Mouse (Mus musculus): ENCODE results near the gene Cib1. TPM values are rescaled to one million over a fixed set of nuclear protein-coding genes. Genes with fewer than 3 reads are reported as not detected.
A peak's percentile ranks its signal among the peaks of the same experiment; 100 is the strongest.

Cib1 gene
- polyA plus RNA-seq, 1 experiment from 2014 or later, result 67.4 TPM

DNA sequence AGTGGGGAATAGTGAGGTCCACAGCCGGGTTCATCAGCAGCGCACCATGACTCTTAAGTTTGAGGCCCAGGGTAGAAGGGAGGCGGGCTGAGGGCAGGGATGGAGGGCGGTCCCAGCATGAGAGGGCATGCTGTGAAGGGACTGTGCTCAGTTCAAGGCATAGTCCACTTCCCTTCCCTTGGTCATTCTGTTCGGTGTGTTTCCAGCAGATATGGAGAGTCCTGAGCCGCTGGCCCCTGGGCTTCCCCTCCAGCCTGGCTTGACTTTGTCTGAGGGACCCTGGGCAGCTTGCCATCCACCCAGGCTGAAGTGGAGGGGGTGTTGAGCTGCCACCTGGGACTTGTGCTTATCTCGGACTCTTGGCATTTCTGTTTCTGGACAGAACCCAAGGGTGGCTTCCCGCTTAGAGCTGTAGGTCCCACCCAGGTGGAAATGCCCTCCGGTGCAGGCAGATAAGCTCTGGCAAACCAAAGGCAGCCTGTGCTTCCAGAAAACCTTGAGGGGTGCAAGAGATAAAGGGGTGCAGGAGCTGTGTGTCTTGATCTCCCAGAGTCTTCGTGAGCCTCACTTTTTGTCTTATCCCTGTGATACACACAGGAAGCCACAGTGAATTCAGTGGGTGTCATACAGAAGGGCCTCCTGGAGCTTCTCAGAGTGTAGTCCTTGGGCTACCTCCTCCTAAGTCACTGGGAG is 23.7 kb downstream of the Cib1 start:
- DNase-seq (peak; percentile 61), ATAC-seq (ENCODE audit: insufficient read depth) (peak; percentile 53)
- WGBS, result 53% methylated on average over 10 of the region's 10 CpGs
- Histone ChIP-seq H3K9me3 (ENCODE audit: low read depth, low read length) (no peaks in the 10 kb centered on the region), H3K4me3 (ENCODE audit: low read depth, low read length) (no peak overlapping the region), H3K27ac (ENCODE audit: low read depth) (peak overlapping the region; percentile 75), H3K4me2 (peak overlapping the region; percentile 15), H3K4me1 (ENCODE audit: insufficient read depth) (peaks cover 22% of the 10 kb centered on the region), H3K27me3 (ENCODE audit: insufficient read depth, low read length) (no peaks in the 10 kb centered on the region), H3K36me3 (ENCODE audit: insufficient read depth) (peaks cover 9% of the 10 kb centered on the region; the same call in 1 of the 2 replicates), H3K9ac (peak overlapping the region; percentile 20; the same call in 1 of the 2 replicates)
- TF ChIP-seq CTCF (IDR thresholded peaks at IDR 0.05; ENCODE audit: low read depth), result no peak

GRCm38 (mm10) chr7:80208026-80208642 is 24.5 kb downstream of the Cib1 start:
- ATAC-seq (ENCODE audit: insufficient read depth) (peak; percentile 72), DNase-seq (peak; percentile 32)
- Histone ChIP-seq H3K9me3 (ENCODE audit: low read depth, low read length) (no peaks in the 10 kb centered on the region), H3K36me3 (ENCODE audit: insufficient read depth) (peaks cover 2% of the 10 kb centered on the region; the same call in 1 of the 2 replicates), H3K27me3 (ENCODE audit: insufficient read depth, low read length) (no peaks in the 10 kb centered on the region), H3K27ac (ENCODE audit: low read depth) (peak overlapping the region; percentile 75), H3K4me3 (ENCODE audit: low read depth, low read length) (no peak overlapping the region), H3K4me1 (ENCODE audit: insufficient read depth) (peaks cover 22% of the 10 kb centered on the region), H3K4me2 (peak overlapping the region; percentile 26; the same call in 1 of the 2 replicates), H3K9ac (no peak overlapping the region; the same call in 1 of the 2 replicates)
- WGBS, result 69% methylated on average over 18 of the region's 18 CpGs
- no peak for TF ChIP-seq CTCF (IDR thresholded peaks at IDR 0.05; ENCODE audit: low read depth)

DNA sequence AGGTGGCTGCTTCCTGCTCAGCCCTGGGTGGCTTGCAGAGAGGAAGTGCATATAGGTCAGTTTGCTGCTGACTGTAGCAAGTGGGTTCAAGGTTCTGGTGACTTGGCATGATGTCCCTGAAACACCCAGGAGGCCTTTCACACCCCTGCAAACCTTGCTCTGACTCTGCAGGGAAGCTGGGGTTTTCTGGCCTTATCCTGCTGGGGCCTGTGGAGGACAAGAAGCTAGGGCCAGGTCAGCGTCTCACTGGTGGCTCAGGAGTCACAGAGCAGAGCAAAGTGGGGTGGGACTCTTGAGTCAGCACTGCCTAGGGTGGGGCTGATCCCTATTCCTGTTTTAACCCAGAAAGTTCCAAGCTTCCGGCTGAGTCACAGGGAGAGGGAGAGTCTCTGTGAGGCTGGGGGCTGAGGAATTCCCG is 25.3 kb downstream of the Cib1 start:
- Histone ChIP-seq H3K27me3 (ENCODE audit: insufficient read depth, low read length) (no peaks in the 10 kb centered on the region), H3K27ac (ENCODE audit: low read depth) (peak overlapping the region; percentile 75), H3K4me3 (ENCODE audit: low read depth, low read length) (no peak overlapping the region), H3K4me1 (ENCODE audit: insufficient read depth) (peaks cover 22% of the 10 kb centered on the region), H3K9me3 (ENCODE audit: low read depth, low read length) (no peaks in the 10 kb centered on the region), H3K9ac (0 out of 2 replicates have a peak overlapping the region, but pooled peaks have one; percentile 4), H3K36me3 (ENCODE audit: insufficient read depth) (no peaks in the 10 kb centered on the region), H3K4me2 (peak overlapping the region; percentile 26; the same call in 1 of the 2 replicates)
- ATAC-seq (ENCODE audit: insufficient read depth), result peak; percentile 16; the same call in 1 of the 2 replicates
- 57% methylated on average over 3 of the region's 3 CpGs for WGBS
- no peak for TF ChIP-seq CTCF (IDR thresholded peaks at IDR 0.05; ENCODE audit: low read depth)
- DNase-seq, result no peak

GRCm38 (mm10) chr7:80205705-80206589 is 26.7 kb downstream of the Cib1 start:
- no peaks in the 10 kb centered on the region for H3K9me3 ChIP-seq (ENCODE audit: low read depth, low read length)
- peaks cover 22% of the 10 kb centered on the region for H3K4me1 ChIP-seq (ENCODE audit: insufficient read depth)
- H3K4me3 ChIP-seq (ENCODE audit: low read depth, low read length), result no peak overlapping the region
- 0 out of 2 replicates have a peak, but pooled peaks cover 3% of the 10 kb centered on the region for H3K36me3 ChIP-seq (ENCODE audit: insufficient read depth)
- H3K27me3 ChIP-seq (ENCODE audit: insufficient read depth, low read length), result no peaks in the 10 kb centered on the region
- no peak for DNase-seq
- no peak overlapping the region for H3K4me2 ChIP-seq
- H3K27ac ChIP-seq (ENCODE audit: low read depth), result peak overlapping the region; percentile 12; the same call in 1 of the 2 replicates
- TF ChIP-seq CTCF (IDR thresholded peaks at IDR 0.05; ENCODE audit: low read depth), result no peak
- ATAC-seq (ENCODE audit: insufficient read depth), result no peak
- H3K9ac ChIP-seq, result no peak overlapping the region
- 82% methylated on average over 12 of the region's 12 CpGs for WGBS

GRCm38 (mm10) chr7:80204961-80205360 is 27.7 kb downstream of the Cib1 start:
- no peak overlapping the region for H3K9ac ChIP-seq

DNA sequence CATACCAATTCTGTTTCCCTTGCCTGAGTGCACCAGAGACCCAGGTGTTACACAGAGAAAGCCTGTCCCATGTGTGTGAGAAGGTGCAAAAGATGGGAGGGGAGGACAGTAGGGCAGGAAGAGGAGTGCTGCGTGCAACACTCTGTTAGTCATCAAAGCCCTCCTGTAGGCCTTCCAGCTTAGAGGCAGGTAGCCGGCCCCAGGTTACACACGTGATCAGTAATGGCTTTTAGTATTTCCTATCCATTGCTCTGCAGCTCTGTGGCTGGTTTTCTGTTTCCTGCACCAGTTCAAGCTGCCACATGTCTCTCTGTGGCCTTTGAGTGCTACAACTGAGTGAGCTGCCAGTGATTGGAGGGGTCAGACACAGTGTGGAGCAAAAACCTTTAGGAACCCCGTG is 28.3 kb downstream of the Cib1 start:
- 0 out of 2 replicates have a peak, but pooled peaks cover 4% of the 10 kb centered on the region for H3K36me3 ChIP-seq (ENCODE audit: insufficient read depth)
- H3K4me3 ChIP-seq (ENCODE audit: low read depth, low read length), result no peak overlapping the region
- DNase-seq (no peak), ATAC-seq (ENCODE audit: insufficient read depth) (no peak)
- H3K4me1 ChIP-seq (ENCODE audit: insufficient read depth), result peaks cover 23% of the 10 kb centered on the region
- no peak overlapping the region for H3K27ac ChIP-seq (ENCODE audit: low read depth)
- TF ChIP-seq CTCF (IDR thresholded peaks at IDR 0.05; ENCODE audit: low read depth), result no peak
- no peak overlapping the region for H3K4me2 ChIP-seq
- H3K9ac ChIP-seq, result no peak overlapping the region
- H3K9me3 ChIP-seq (ENCODE audit: low read depth, low read length), result no peaks in the 10 kb centered on the region
- WGBS, result 75% methylated on average over 4 of the region's 4 CpGs
- no peaks in the 10 kb centered on the region for H3K27me3 ChIP-seq (ENCODE audit: insufficient read depth, low read length)

More at GRCm38 (mm10) chr7:80204961-80205360, 27.7 kb downstream of the Cib1 start:
- no peak for TF ChIP-seq CTCF (IDR thresholded peaks at IDR 0.05; ENCODE audit: low read depth)
- WGBS, result 75% methylated on average over 7 of the region's 7 CpGs
- DNase-seq (no peak), ATAC-seq (ENCODE audit: insufficient read depth) (no peak)
- Histone ChIP-seq H3K4me3 (ENCODE audit: low read depth, low read length) (no peak overlapping the region), H3K4me2 (no peak overlapping the region), H3K4me1 (ENCODE audit: insufficient read depth) (peaks cover 23% of the 10 kb centered on the region), H3K27me3 (ENCODE audit: insufficient read depth, low read length) (no peaks in the 10 kb centered on the region), H3K27ac (ENCODE audit: low read depth) (no peak overlapping the region), H3K9me3 (ENCODE audit: low read depth, low read length) (no peaks in the 10 kb centered on the region), H3K36me3 (ENCODE audit: insufficient read depth) (0 out of 2 replicates have a peak, but pooled peaks cover 4% of the 10 kb centered on the region)
